Mouse (Mus musculus): ENCODE data around the gene Pip5k1b. TPM values are rescaled to one million over a fixed set of nuclear protein-coding genes. Genes with fewer than 3 reads are reported as not detected.
A peak's percentile ranks its signal among the peaks of the same experiment; 100 is the strongest.

Pip5k1b gene
- polyA plus RNA-seq, 1 experiment: 3.1 TPM

GRCm38 (mm10) chr19:24307271-24308221 is 248.1 kb downstream of the Pip5k1b start:
- no peaks in the 10 kb centered on the region for H3K27me3 ChIP-seq (ENCODE audit: control insufficient read depth)
- H3K9me3 ChIP-seq (ENCODE audit: control insufficient read depth, low read length): no peaks in the 10 kb centered on the region
- H3K4me1 ChIP-seq (ENCODE audit: control insufficient read depth): no peaks in the 10 kb centered on the region
- no peak for TF ChIP-seq TAL1 (IDR thresholded peaks at IDR 0.05; ENCODE audit: low read length)
- TF ChIP-seq GATA1 (IDR thresholded peaks at IDR 0.05; ENCODE audit: low read length): no peak
- no peak overlapping the region for H3K4me3 ChIP-seq (replicated peaks)
- H3K36me3 ChIP-seq (ENCODE audit: control insufficient read depth): peaks cover 10% of the 10 kb centered on the region

GRCm38 (mm10) chr19:24306351-24306750 is 249.3 kb downstream of the Pip5k1b start:
- no peak overlapping the region for H3K4me3 ChIP-seq (replicated peaks)
- H3K4me1 ChIP-seq (ENCODE audit: control insufficient read depth): no peaks in the 10 kb centered on the region
- peaks cover 16% of the 10 kb centered on the region for H3K36me3 ChIP-seq (ENCODE audit: control insufficient read depth)
- H3K9me3 ChIP-seq (ENCODE audit: control insufficient read depth, low read length): no peaks in the 10 kb centered on the region
- TF ChIP-seq TAL1 (IDR thresholded peaks at IDR 0.05; ENCODE audit: low read length): no peak
- TF ChIP-seq GATA1 (IDR thresholded peaks at IDR 0.05; ENCODE audit: low read length): no peak
- H3K27me3 ChIP-seq (ENCODE audit: control insufficient read depth): no peaks in the 10 kb centered on the region

- H3K9me3 ChIP-seq (ENCODE audit: control insufficient read depth, low read length): no peaks in the 10 kb centered on the region
- no peaks in the 10 kb centered on the region for H3K27me3 ChIP-seq (ENCODE audit: control insufficient read depth)
- H3K36me3 ChIP-seq (ENCODE audit: control insufficient read depth): peaks cover 16% of the 10 kb centered on the region
- no peak overlapping the region for H3K4me3 ChIP-seq (replicated peaks)
- H3K4me1 ChIP-seq (ENCODE audit: control insufficient read depth): peaks cover 2% of the 10 kb centered on the region
- TF ChIP-seq GATA1 (IDR thresholded peaks at IDR 0.05; ENCODE audit: low read length): no peak
- no peak for TF ChIP-seq TAL1 (IDR thresholded peaks at IDR 0.05; ENCODE audit: low read length)
Measured at GRCm38 (mm10) chr19:24302198-24302597, 253.5 kb downstream of the Pip5k1b start.

- Histone ChIP-seq H3K4me1 (ENCODE audit: control insufficient read depth) (peaks cover 2% of the 10 kb centered on the region), H3K9me3 (ENCODE audit: control insufficient read depth, low read length) (no peaks in the 10 kb centered on the region), H3K36me3 (ENCODE audit: control insufficient read depth) (peaks cover 16% of the 10 kb centered on the region), H3K27me3 (ENCODE audit: control insufficient read depth) (no peaks in the 10 kb centered on the region), H3K4me3 (replicated peaks) (no peak overlapping the region)
- TF ChIP-seq TAL1 (IDR thresholded peaks at IDR 0.05; ENCODE audit: low read length) (no peak), GATA1 (IDR thresholded peaks at IDR 0.05; ENCODE audit: low read length) (no peak)
Measured at GRCm38 (mm10) chr19:24301768-24302148, 253.9 kb downstream of the Pip5k1b start.

GRCm38 (mm10) chr19:24300994-24301767 is 254.5 kb downstream of the Pip5k1b start:
- H3K9me3 ChIP-seq (ENCODE audit: control insufficient read depth, low read length): no peaks in the 10 kb centered on the region
- H3K4me1 ChIP-seq (ENCODE audit: control insufficient read depth): peaks cover 2% of the 10 kb centered on the region
- H3K27me3 ChIP-seq (ENCODE audit: control insufficient read depth): no peaks in the 10 kb centered on the region
- H3K36me3 ChIP-seq (ENCODE audit: control insufficient read depth): peaks cover 16% of the 10 kb centered on the region
- H3K4me3 ChIP-seq (replicated peaks): peak overlapping the region; percentile 19
- TF ChIP-seq GATA1 (IDR thresholded peaks at IDR 0.05; ENCODE audit: low read length): no peak
- TF ChIP-seq TAL1 (IDR thresholded peaks at IDR 0.05; ENCODE audit: low read length): no peak

- no peaks in the 10 kb centered on the region for H3K4me1 ChIP-seq (ENCODE audit: control insufficient read depth)
- peaks cover 6% of the 10 kb centered on the region for H3K36me3 ChIP-seq (ENCODE audit: control insufficient read depth)
- TF ChIP-seq GATA1 (IDR thresholded peaks at IDR 0.05; ENCODE audit: low read length): no peak
- no peak for TF ChIP-seq TAL1 (IDR thresholded peaks at IDR 0.05; ENCODE audit: low read length)
- no peak overlapping the region for H3K4me3 ChIP-seq (replicated peaks)
- no peaks in the 10 kb centered on the region for H3K27me3 ChIP-seq (ENCODE audit: control insufficient read depth)
- H3K9me3 ChIP-seq (ENCODE audit: control insufficient read depth, low read length): no peaks in the 10 kb centered on the region
Measured at GRCm38 (mm10) chr19:24293537-24293936, 262.1 kb downstream of the Pip5k1b start.

GRCm38 (mm10) chr19:24284187-24284586 is 271.5 kb downstream of the Pip5k1b start:
- Histone ChIP-seq H3K4me3 (replicated peaks) (no peak overlapping the region), H3K9me3 (ENCODE audit: control insufficient read depth, low read length) (no peaks in the 10 kb centered on the region), H3K4me1 (ENCODE audit: control insufficient read depth) (peaks cover 33% of the 10 kb centered on the region), H3K36me3 (ENCODE audit: control insufficient read depth) (no peaks in the 10 kb centered on the region), H3K27me3 (ENCODE audit: control insufficient read depth) (no peaks in the 10 kb centered on the region)
- TF ChIP-seq TAL1 (IDR thresholded peaks at IDR 0.05; ENCODE audit: low read length) (no peak), GATA1 (IDR thresholded peaks at IDR 0.05; ENCODE audit: low read length) (no peak)

GRCm38 (mm10) chr19:24281288-24281980 is 274.2 kb downstream of the Pip5k1b start:
- Histone ChIP-seq H3K27me3 (ENCODE audit: control insufficient read depth) (no peaks in the 10 kb centered on the region), H3K36me3 (ENCODE audit: control insufficient read depth) (peaks cover 23% of the 10 kb centered on the region), H3K4me3 (replicated peaks) (peak overlapping the region; percentile 83), H3K9me3 (ENCODE audit: control insufficient read depth, low read length) (peaks cover 6% of the 10 kb centered on the region), H3K4me1 (ENCODE audit: control insufficient read depth) (peaks cover 59% of the 10 kb centered on the region)
- TF ChIP-seq GATA1 (IDR thresholded peaks at IDR 0.05; ENCODE audit: low read length) (no peak), TAL1 (IDR thresholded peaks at IDR 0.05; ENCODE audit: low read length) (no peak)
